Mouse (Mus musculus): Measurements from ENCODE around the gene Scn9a. TPM values are rescaled to one million over a fixed set of nuclear protein-coding genes. Genes with fewer than 3 reads are reported as not detected.
A peak's percentile ranks its signal among the peaks of the same experiment; 100 is the strongest.

The Scn9a gene
- polyA plus RNA-seq, 1 experiment from 2014 or later = 0.05 TPM

GRCm38 (mm10) chr2:66511424-66511823 lies 123.3 kb downstream of the Scn9a start:
- DNase-seq (ENCODE audit: low spot score) = no peak
- H3K27ac ChIP-seq = no peak overlapping the region
- no peak overlapping the region for H3K4me3 ChIP-seq
- no peaks in the 10 kb centered on the region for H3K4me1 ChIP-seq
- H3K27me3 ChIP-seq (ENCODE audit: insufficient read depth, poor library complexity, severe bottlenecking) = no peaks in the 10 kb centered on the region
- H3K9me3 ChIP-seq = no peaks in the 10 kb centered on the region
- H3K36me3 ChIP-seq = no peaks in the 10 kb centered on the region
- 73% methylated on average over 2 of the region's 2 CpGs for WGBS

- H3K27me3 ChIP-seq (ENCODE audit: insufficient read depth, poor library complexity, severe bottlenecking) = no peaks in the 10 kb centered on the region
- DNase-seq (ENCODE audit: low spot score) = no peak
- H3K4me1 ChIP-seq = no peaks in the 10 kb centered on the region
- no peak overlapping the region for H3K27ac ChIP-seq
- H3K36me3 ChIP-seq = no peaks in the 10 kb centered on the region
- WGBS = 73% methylated on average over 3 of the region's 3 CpGs
- H3K4me3 ChIP-seq = no peak overlapping the region
- no peaks in the 10 kb centered on the region for H3K9me3 ChIP-seq
Measured at GRCm38 (mm10) chr2:66508032-66508431, 126.7 kb downstream of the Scn9a start.

GRCm38 (mm10) chr2:66507616-66508015 lies 127.1 kb downstream of the Scn9a start:
- no peak overlapping the region for H3K4me3 ChIP-seq
- no peak for DNase-seq (ENCODE audit: low spot score)
- H3K27me3 ChIP-seq (ENCODE audit: insufficient read depth, poor library complexity, severe bottlenecking) = no peaks in the 10 kb centered on the region
- WGBS = 81% methylated on average over 1 of the region's 1 CpGs
- H3K27ac ChIP-seq = no peak overlapping the region
- H3K4me1 ChIP-seq = no peaks in the 10 kb centered on the region
- H3K9me3 ChIP-seq = no peaks in the 10 kb centered on the region
- H3K36me3 ChIP-seq = no peaks in the 10 kb centered on the region

GRCm38 (mm10) chr2:66502158-66502557 lies 132.6 kb downstream of the Scn9a start:
- Histone ChIP-seq H3K9me3 (no peaks in the 10 kb centered on the region), H3K4me1 (no peaks in the 10 kb centered on the region), H3K27me3 (ENCODE audit: insufficient read depth, poor library complexity, severe bottlenecking) (no peaks in the 10 kb centered on the region), H3K4me3 (no peak overlapping the region), H3K27ac (no peak overlapping the region), H3K36me3 (no peaks in the 10 kb centered on the region)
- no peak for DNase-seq (ENCODE audit: low spot score)
- 77% methylated on average over 3 of the region's 3 CpGs for whole genome bisulfite sequencing

GRCm38 (mm10) chr2:66494556-66494955 lies 140.2 kb downstream of the Scn9a start:
- H3K4me3 ChIP-seq = no peak overlapping the region
- 78% methylated on average over 8 of the region's 8 CpGs for WGBS
- H3K4me1 ChIP-seq = no peaks in the 10 kb centered on the region
- H3K36me3 ChIP-seq = no peaks in the 10 kb centered on the region
- no peaks in the 10 kb centered on the region for H3K9me3 ChIP-seq
- no peak overlapping the region for H3K27ac ChIP-seq
- no peaks in the 10 kb centered on the region for H3K27me3 ChIP-seq (ENCODE audit: insufficient read depth, poor library complexity, severe bottlenecking)
- no peak for DNase-seq (ENCODE audit: low spot score)

- WGBS = 60% methylated on average over 2 of the region's 2 CpGs
- Histone ChIP-seq H3K27ac (no peak overlapping the region), H3K27me3 (ENCODE audit: insufficient read depth, poor library complexity, severe bottlenecking) (no peaks in the 10 kb centered on the region), H3K36me3 (no peaks in the 10 kb centered on the region), H3K4me1 (no peaks in the 10 kb centered on the region), H3K9me3 (no peaks in the 10 kb centered on the region), H3K4me3 (no peak overlapping the region)
- DNase-seq (ENCODE audit: low spot score) = no peak
Measured at GRCm38 (mm10) chr2:66478395-66478794, 156.4 kb downstream of the Scn9a start.

GRCm38 (mm10) chr2:66473181-66473822 lies 161.5 kb downstream of the Scn9a start:
- H3K27me3 ChIP-seq (ENCODE audit: insufficient read depth, poor library complexity, severe bottlenecking) = no peaks in the 10 kb centered on the region
- WGBS = 46% methylated on average over 3 of the region's 3 CpGs
- DNase-seq (ENCODE audit: low spot score) = no peak

GRCm38 (mm10) chr2:66465484-66465883 lies 169.3 kb downstream of the Scn9a start:
- Histone ChIP-seq H3K27ac (no peak overlapping the region), H3K4me1 (no peaks in the 10 kb centered on the region), H3K9me3 (no peaks in the 10 kb centered on the region), H3K4me3 (no peak overlapping the region), H3K27me3 (ENCODE audit: insufficient read depth, poor library complexity, severe bottlenecking) (no peaks in the 10 kb centered on the region), H3K36me3 (no peaks in the 10 kb centered on the region)
- DNase-seq (ENCODE audit: low spot score) = no peak
- 85% methylated on average over 3 of the region's 3 CpGs for WGBS

More at GRCm38 (mm10) chr2:66473181-66473822, 161.5 kb downstream of the Scn9a start:
- Histone ChIP-seq H3K9me3 (no peaks in the 10 kb centered on the region), H3K27ac (no peak overlapping the region), H3K4me1 (no peaks in the 10 kb centered on the region), H3K36me3 (no peaks in the 10 kb centered on the region), H3K4me3 (no peak overlapping the region)

GRCm38 (mm10) chr2:66464874-66465458 lies 169.8 kb downstream of the Scn9a start:
- 86% methylated on average over 2 of the region's 2 CpGs for WGBS
- Histone ChIP-seq H3K4me3 (no peak overlapping the region), H3K27ac (no peak overlapping the region), H3K9me3 (no peaks in the 10 kb centered on the region), H3K36me3 (no peaks in the 10 kb centered on the region), H3K27me3 (ENCODE audit: insufficient read depth, poor library complexity, severe bottlenecking) (no peaks in the 10 kb centered on the region), H3K4me1 (no peaks in the 10 kb centered on the region)
- no peak for DNase-seq (ENCODE audit: low spot score)

- WGBS = 87% methylated on average over 6 of the region's 6 CpGs
- Histone ChIP-seq H3K27me3 (ENCODE audit: insufficient read depth, poor library complexity, severe bottlenecking) (no peaks in the 10 kb centered on the region), H3K27ac (no peak overlapping the region), H3K9me3 (no peaks in the 10 kb centered on the region), H3K36me3 (no peaks in the 10 kb centered on the region), H3K4me3 (no peak overlapping the region), H3K4me1 (no peaks in the 10 kb centered on the region)
- no peak for DNase-seq (ENCODE audit: low spot score)
Measured at GRCm38 (mm10) chr2:66463916-66464315, 170.8 kb downstream of the Scn9a start.

- no peak for DNase-seq (ENCODE audit: low spot score)
- Histone ChIP-seq H3K36me3 (no peaks in the 10 kb centered on the region), H3K9me3 (no peaks in the 10 kb centered on the region), H3K4me3 (no peak overlapping the region), H3K27me3 (ENCODE audit: insufficient read depth, poor library complexity, severe bottlenecking) (no peaks in the 10 kb centered on the region), H3K4me1 (no peaks in the 10 kb centered on the region), H3K27ac (no peak overlapping the region)
- 86% methylated on average over 1 of the region's 1 CpGs for WGBS
Measured at GRCm38 (mm10) chr2:66462458-66462857, 172.3 kb downstream of the Scn9a start.

GRCm38 (mm10) chr2:66440711-66441110 lies 194.1 kb downstream of the Scn9a start, which contains the start of gene Scn1a:
TSS of gene Scn1a (minus strand) at chr2:66440840.
- no peak for DNase-seq (ENCODE audit: low spot score)
- Histone ChIP-seq H3K36me3 (no peaks in the 10 kb centered on the region), H3K4me3 (peak within 1 kb of the TSS; percentile 52), H3K4me1 (no peaks in the 10 kb centered on the region), H3K9me3 (no peaks in the 10 kb centered on the region), H3K27ac (no peak within 1 kb of the TSS), H3K27me3 (ENCODE audit: insufficient read depth, poor library complexity, severe bottlenecking) (0 out of 2 replicates have a peak, but pooled peaks cover 4% of the 10 kb centered on the region)
- WGBS = 9% methylated on average over 7 of the region's 7 CpGs

GRCm38 (mm10) chr2:66439764-66440471 lies 194.8 kb downstream of the Scn9a start:
- no peak overlapping the region for H3K27ac ChIP-seq
- H3K4me1 ChIP-seq = no peaks in the 10 kb centered on the region
- no peaks in the 10 kb centered on the region for H3K9me3 ChIP-seq
- 7% methylated on average over 21 of the region's 21 CpGs for WGBS
- no peaks in the 10 kb centered on the region for H3K36me3 ChIP-seq
- peak overlapping the region; percentile 52 for H3K4me3 ChIP-seq
- no peak for DNase-seq (ENCODE audit: low spot score)
- H3K27me3 ChIP-seq (ENCODE audit: insufficient read depth, poor library complexity, severe bottlenecking) = 0 out of 2 replicates have a peak, but pooled peaks cover 4% of the 10 kb centered on the region

Measured in heart, embryonic 10.5 days (tissue).